Mouse (Mus musculus) forebrain, embryonic 16.5 days (tissue): Measurements from ENCODE around the gene Ccng1. TPM values are rescaled to one million over a fixed set of nuclear protein-coding genes. Genes with fewer than 3 reads are reported as not detected.

Experiments used
- ATAC-seq: fragments of 200-750 bp; cut with Nextera tagmentation; 2 replicates; pipeline ENCODE4 v1.8.0; 2017; ENCODE audit warnings: mild to moderate bottlenecking, moderate library complexity
- H3K27ac ChIP-seq: fragments of 300-500 bp; sonication (generic); 2 replicates; pipeline ENCODE4 v1.5.1; 2014; ENCODE audit warnings: low read length, control low read depth
- H3K27me3 ChIP-seq: fragments of 300-500 bp; sonication (generic); replicated peaks from 2 replicates; pipeline ENCODE4 v1.6.1; 2014; ENCODE audit warnings: low read length; ENCODE audit not compliant: control insufficient read depth, insufficient read depth
- H3K36me3 ChIP-seq: fragments of 300-500 bp; sonication (generic); 2 replicates; pipeline ENCODE4 v1.6.1; 2014; ENCODE audit not compliant: control insufficient read depth, insufficient read depth
- H3K4me1 ChIP-seq: fragments of 300-500 bp; sonication (generic); replicated peaks from 2 replicates; pipeline ENCODE4 v1.6.1; 2014; ENCODE audit warnings: low read length; ENCODE audit not compliant: control insufficient read depth, insufficient read depth
- H3K4me2 ChIP-seq: fragments of 300-500 bp; sonication (generic); 2 replicates; pipeline ENCODE4 v1.6.1; 2014; ENCODE audit warnings: mild to moderate bottlenecking, low read length, control low read depth
- H3K4me3 ChIP-seq: fragments of 300-500 bp; sonication (generic); replicated peaks from 2 replicates; pipeline ENCODE4 v1.5.1; 2014; ENCODE audit warnings: mild to moderate bottlenecking, low read length, control low read depth
- H3K9ac ChIP-seq: fragments of 300-500 bp; sonication (generic); replicated peaks from 2 replicates; pipeline ENCODE4 v1.6.1; 2014; ENCODE audit warnings: low read depth, low read length, control low read depth
- H3K9me3 ChIP-seq: fragments of 300-500 bp; sonication (generic); 2 replicates; pipeline ENCODE4 v1.6.1; 2016; ENCODE audit warnings: low read length; ENCODE audit not compliant: control insufficient read depth
- WGBS: fragments of 180-500 bp; shearing (Covaris S2); extraction: QIAGEN DNeasy Blood & Tissue Kit; methylation state at CpG from one replicate; pipeline ENCODE4 v1.1.7; 2014; 5-methylcytosine and 5-hydroxymethylcytosine counted together
- polyA plus RNA-seq: library from polyadenylated mRNA; unstranded; fragments of >200 nt; fragmentation: Nextera tagmentation; extraction: Ambion mirVana; gene quantifications from 2 replicates; pipeline ENCODE4 v1.2.1, GENCODE M21; 2015

The Ccng1 gene
- polyA plus RNA-seq, result 32.2 and 38.0 TPM in 2 replicates

DNA sequence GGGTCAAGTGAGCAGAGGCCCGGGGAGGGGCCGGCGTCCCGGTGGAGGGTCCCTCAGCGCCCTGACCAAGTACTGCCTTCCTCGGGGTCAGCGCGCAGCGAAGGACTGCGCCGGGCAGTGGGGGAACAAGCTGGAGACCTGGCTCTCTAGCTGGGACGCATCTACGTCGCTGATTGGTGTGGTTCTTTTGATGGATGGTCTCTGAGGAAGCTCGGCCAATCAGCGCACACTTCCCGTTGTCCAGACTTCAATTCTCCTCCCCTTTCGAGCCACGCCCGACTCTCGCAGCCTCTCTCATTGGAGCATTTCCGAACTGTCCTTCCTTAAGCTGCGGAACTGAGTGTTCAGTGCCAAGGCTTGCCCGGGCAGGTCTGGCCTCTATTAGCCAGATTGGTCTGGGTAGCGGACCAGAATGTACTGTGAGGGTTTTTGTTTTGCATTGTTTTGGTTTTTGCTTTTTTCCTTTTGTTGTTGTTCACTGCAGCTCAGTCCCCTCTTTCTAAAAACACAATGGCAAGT, at the start of gene Ccng1:
Gene Ccng1 (minus strand): TSS at position 203 of the 519 bp plus-strand sequence.
- Histone ChIP-seq H3K36me3 (0 out of 2 replicates have a peak, but pooled peaks cover 2% of the 10 kb centered on the region), H3K4me1 (peaks cover 12% of the 10 kb centered on the region; the same call in 1 of the 2 replicates), H3K27ac (no peak within 1 kb of the TSS), H3K4me2 (peak within 1 kb of the TSS; percentile 69), H3K9me3 (no peaks in the 10 kb centered on the region), H3K9ac (peak within 1 kb of the TSS; percentile 80), H3K27me3 (no peaks in the 10 kb centered on the region), H3K4me3 (peak within 1 kb of the TSS; percentile 68)
- under 1% methylated on average over 25 of the region's 25 CpGs for WGBS
- ATAC-seq, result peak; percentile 99

DNA sequence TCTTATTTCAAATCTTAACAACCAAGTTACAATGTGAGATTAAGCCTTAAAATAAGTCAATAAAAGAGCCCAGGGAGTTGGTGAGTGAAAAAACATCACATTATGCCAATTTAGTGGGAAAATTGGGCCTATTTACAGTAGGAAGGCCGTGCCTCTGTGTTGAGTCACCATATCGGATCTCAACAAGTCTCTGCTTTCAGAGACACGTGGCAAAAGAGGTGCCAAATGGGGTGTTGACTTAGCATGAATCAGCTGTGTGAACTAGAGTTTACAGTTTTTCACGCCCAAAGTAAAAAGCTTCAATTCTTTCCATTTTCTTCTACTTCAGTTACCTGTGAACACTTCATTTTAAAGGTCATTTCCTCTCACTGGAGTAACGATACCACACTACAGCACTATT, 35.2 kb upstream of the Ccng1 start:
- no peaks in the 10 kb centered on the region for H3K9me3 ChIP-seq
- no peaks in the 10 kb centered on the region for H3K27me3 ChIP-seq
- no peaks in the 10 kb centered on the region for H3K36me3 ChIP-seq
- no peaks in the 10 kb centered on the region for H3K4me1 ChIP-seq
- no peak overlapping the region for H3K9ac ChIP-seq
- no peak overlapping the region for H3K4me3 ChIP-seq
- ATAC-seq, result no peak
- WGBS, result 26% methylated on average over 5 of the region's 5 CpGs
- H3K27ac ChIP-seq, result no peak overlapping the region
- H3K4me2 ChIP-seq, result no peak overlapping the region

DNA sequence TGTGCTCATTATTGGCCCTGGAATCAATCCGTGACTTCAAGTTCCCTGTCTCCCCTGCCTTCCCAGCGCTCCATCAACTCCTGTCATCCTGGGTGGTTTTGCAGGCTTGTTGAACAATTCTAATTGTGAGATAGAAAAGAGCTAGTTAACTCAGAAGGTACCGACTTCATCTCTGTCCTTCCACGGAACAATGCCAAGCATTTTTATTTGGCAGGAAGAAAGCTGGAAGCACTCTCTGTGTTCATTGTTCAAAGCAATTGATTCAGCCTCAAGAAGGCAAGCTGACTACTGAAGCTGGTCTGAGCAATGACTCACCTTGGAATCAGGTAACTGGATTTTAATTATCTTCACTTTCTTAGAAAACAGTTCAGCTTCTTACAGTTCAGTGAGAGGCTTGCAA, 34.6 kb upstream of the Ccng1 start:
- H3K4me2 ChIP-seq, result no peak overlapping the region
- no peak overlapping the region for H3K27ac ChIP-seq
- no peaks in the 10 kb centered on the region for H3K36me3 ChIP-seq
- 35% methylated on average over 4 of the region's 4 CpGs for WGBS
- no peak overlapping the region for H3K4me3 ChIP-seq
- H3K27me3 ChIP-seq, result no peaks in the 10 kb centered on the region
- no peaks in the 10 kb centered on the region for H3K4me1 ChIP-seq
- no peaks in the 10 kb centered on the region for H3K9me3 ChIP-seq
- H3K9ac ChIP-seq, result no peak overlapping the region
- no peak for ATAC-seq

DNA sequence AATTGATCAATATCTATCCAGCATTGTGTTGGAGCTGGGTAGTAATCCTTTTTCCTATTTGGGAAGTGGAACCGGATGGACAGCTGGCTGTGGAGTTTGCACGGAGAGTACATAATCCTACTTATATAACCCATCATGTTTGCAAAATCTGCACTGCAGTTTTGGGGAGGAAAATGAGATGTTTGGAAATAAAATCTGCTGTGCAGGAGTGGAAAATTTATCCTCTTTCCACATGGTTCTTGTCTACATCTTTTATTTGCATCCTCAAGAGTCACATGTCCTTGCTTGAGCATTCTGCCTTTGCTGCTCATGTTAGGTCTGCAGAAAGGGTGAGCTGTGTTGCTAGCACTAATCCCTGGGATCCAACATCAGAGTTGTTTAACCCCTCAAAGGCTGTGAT, 31.8 kb upstream of the Ccng1 start:
- no peaks in the 10 kb centered on the region for H3K9me3 ChIP-seq
- H3K27me3 ChIP-seq, result no peaks in the 10 kb centered on the region
- no peak overlapping the region for H3K4me3 ChIP-seq
- no peaks in the 10 kb centered on the region for H3K4me1 ChIP-seq
- 79% methylated on average over 2 of the region's 2 CpGs for WGBS
- no peak overlapping the region for H3K27ac ChIP-seq
- no peaks in the 10 kb centered on the region for H3K36me3 ChIP-seq
- no peak overlapping the region for H3K4me2 ChIP-seq
- H3K9ac ChIP-seq, result no peak overlapping the region
- no peak for ATAC-seq

DNA sequence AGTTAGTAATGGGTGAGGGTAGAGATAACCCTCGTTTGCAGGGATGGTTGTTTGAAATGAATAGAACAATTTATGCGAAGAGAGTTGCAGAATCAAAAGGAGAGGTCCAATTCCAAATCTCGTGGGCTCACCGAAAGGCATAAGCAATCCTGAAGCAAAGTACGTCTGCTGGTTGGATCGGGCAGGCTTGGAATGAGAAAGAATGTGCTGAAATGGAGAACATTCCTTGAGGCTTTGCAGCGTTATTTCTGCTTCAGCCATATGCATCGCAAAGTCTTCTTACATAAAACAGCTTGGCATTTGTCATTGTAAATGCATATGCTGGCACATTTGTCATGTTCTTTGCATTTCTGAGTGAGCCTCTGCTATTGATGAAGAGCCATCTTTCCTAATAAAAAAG, 29.2 kb upstream of the Ccng1 start:
- no peaks in the 10 kb centered on the region for H3K36me3 ChIP-seq
- no peaks in the 10 kb centered on the region for H3K27me3 ChIP-seq
- no peak overlapping the region for H3K9ac ChIP-seq
- no peaks in the 10 kb centered on the region for H3K9me3 ChIP-seq
- ATAC-seq, result peak; percentile 54
- H3K4me3 ChIP-seq, result no peak overlapping the region
- H3K4me2 ChIP-seq, result no peak overlapping the region
- H3K4me1 ChIP-seq, result no peaks in the 10 kb centered on the region
- WGBS, result 61% methylated on average over 8 of the region's 8 CpGs
- peak overlapping the region; percentile 47 for H3K27ac ChIP-seq

DNA sequence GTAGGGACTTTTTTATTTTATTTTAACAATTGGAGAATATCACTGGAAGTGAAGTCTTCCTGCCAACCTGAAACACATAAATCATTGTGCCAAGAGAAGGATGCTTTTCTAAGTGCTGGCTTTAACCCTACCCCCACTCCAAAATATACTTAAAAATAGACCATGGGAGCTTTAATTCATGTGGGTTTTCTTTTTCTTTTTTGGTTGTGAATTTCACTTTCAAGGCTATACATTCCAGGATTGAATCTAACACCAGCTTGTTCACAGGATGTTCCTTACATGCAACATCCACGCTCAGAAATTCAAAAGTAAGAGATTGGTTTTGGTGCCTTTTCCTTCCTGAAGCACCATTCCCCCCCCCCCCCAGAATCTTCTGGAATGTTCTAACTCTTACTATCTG, 28.2 kb upstream of the Ccng1 start:
- no peaks in the 10 kb centered on the region for H3K27me3 ChIP-seq
- H3K4me1 ChIP-seq, result no peaks in the 10 kb centered on the region
- no peaks in the 10 kb centered on the region for H3K9me3 ChIP-seq
- ATAC-seq, result no peak
- no peak overlapping the region for H3K27ac ChIP-seq
- H3K36me3 ChIP-seq, result no peaks in the 10 kb centered on the region
- H3K9ac ChIP-seq, result no peak overlapping the region
- no peak overlapping the region for H3K4me3 ChIP-seq
- WGBS, result 82% methylated on average over 1 of the region's 1 CpGs
- no peak overlapping the region for H3K4me2 ChIP-seq

DNA sequence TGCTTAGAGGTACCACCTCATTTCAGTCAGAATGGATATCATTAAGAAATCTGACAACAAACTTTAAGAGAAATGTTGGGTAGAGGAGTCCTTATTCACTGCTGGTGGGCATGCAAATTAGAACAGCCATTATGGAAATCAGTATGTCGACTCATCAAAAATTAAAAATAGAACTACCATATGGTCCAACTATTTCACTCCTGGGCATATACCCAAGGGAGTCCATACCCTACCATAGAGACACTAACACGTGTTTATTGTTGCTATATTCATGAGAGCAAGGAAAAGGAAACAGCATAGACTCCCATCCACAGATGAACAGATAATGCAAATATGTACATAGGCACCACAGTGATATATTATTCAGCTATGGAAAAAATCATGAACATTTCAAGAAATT, 26.7 kb upstream of the Ccng1 start:
- Histone ChIP-seq H3K9me3 (no peaks in the 10 kb centered on the region), H3K4me3 (no peak overlapping the region), H3K27me3 (no peaks in the 10 kb centered on the region), H3K4me1 (no peaks in the 10 kb centered on the region), H3K27ac (no peak overlapping the region), H3K36me3 (no peaks in the 10 kb centered on the region), H3K4me2 (no peak overlapping the region), H3K9ac (no peak overlapping the region)
- peak; percentile 69 for ATAC-seq
- 53% methylated on average over 2 of the region's 2 CpGs for WGBS

DNA sequence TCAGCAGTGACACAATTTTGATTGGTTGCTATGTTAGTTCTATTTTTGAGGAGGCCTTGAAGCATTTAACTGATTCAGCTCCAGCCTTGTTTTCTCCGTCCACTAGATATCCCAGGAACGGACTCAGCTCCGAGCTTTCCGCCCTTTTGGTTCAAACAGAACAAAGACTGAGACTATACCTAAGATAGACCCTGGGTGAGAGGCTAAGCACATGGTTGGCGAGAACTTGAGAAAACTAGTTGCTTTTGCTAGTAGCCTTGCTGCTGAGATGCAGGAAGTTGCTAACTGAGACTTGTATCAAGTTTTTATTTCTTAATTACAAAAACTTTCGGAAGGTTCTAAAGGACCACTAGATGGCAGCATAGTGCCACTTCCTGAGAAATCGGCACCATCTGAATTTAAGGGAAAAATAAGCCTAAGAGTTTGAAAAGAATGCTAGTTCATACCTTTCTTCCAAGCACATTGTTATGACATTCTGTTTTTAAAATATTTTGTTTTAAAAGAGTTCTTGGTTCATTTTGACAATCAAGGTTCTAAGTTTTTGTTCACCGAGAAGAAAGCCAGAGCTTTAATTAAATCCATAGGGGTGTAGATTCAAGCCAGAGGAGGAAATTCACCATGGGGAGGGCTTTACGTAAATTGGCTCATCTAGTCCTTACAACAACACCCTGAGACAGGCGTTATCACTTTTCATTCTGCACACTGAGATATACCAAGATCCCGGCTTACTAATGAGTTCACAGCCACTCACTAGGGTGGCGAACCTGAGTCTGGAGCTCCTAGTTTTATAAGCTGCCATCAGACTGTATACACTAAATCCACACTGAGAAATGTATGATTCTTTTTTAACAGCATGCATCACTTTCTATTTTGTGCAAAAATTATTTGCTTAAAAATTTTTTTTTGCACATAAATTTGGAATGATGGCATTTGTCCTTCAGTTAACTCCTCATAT, 20.5 kb upstream of the Ccng1 start:
- Histone ChIP-seq H3K36me3 (no peaks in the 10 kb centered on the region), H3K27ac (no peak overlapping the region), H3K9ac (no peak overlapping the region), H3K4me3 (no peak overlapping the region), H3K4me1 (peaks cover 3% of the 10 kb centered on the region; the same call in 1 of the 2 replicates), H3K27me3 (no peaks in the 10 kb centered on the region), H3K9me3 (no peaks in the 10 kb centered on the region), H3K4me2 (peak overlapping the region; percentile 24)
- 36% methylated on average over 12 of the region's 12 CpGs for WGBS
- peak; percentile 50; the same call in 1 of the 2 replicates for ATAC-seq

DNA sequence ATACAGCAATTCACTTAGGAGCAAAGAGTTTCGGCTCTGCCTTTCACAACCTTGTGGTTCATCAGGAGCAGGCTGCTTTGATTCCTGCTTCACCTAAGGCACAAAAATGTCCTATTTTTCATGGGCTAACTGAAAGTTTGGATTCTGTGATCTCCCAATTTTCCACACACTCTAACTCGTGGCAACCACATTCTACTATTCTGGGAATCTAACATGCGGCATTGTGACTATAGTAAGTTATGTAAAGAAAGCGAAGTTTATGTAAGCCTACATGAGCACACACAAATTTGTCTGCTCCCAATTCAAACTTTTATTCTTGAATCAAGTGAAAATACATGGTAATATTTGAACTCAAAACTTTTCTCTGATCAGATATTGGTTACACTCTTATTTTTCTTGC, 9.6 kb upstream of the Ccng1 start:
- no peaks in the 10 kb centered on the region for H3K36me3 ChIP-seq

More for the DNA sequence above, 9.6 kb upstream of the Ccng1 start:
- Histone ChIP-seq H3K4me3 (no peak overlapping the region), H3K9ac (no peak overlapping the region), H3K4me1 (no peaks in the 10 kb centered on the region), H3K27me3 (no peaks in the 10 kb centered on the region), H3K27ac (no peak overlapping the region), H3K4me2 (no peak overlapping the region), H3K9me3 (no peaks in the 10 kb centered on the region)
- 85% methylated on average over 4 of the region's 4 CpGs for WGBS
- ATAC-seq, result no peak
